Mouse (Mus musculus) yolk sac, embryonic 10.5 days (tissue): ENCODE results near the gene E130114P18Rik.

Source experiments
- DNase-seq: peaks from one replicate; pipeline ENCODE4 v3.0.0-alpha.2; 2017; ENCODE audit warnings: low spot score

E130114P18Rik gene

DNA sequence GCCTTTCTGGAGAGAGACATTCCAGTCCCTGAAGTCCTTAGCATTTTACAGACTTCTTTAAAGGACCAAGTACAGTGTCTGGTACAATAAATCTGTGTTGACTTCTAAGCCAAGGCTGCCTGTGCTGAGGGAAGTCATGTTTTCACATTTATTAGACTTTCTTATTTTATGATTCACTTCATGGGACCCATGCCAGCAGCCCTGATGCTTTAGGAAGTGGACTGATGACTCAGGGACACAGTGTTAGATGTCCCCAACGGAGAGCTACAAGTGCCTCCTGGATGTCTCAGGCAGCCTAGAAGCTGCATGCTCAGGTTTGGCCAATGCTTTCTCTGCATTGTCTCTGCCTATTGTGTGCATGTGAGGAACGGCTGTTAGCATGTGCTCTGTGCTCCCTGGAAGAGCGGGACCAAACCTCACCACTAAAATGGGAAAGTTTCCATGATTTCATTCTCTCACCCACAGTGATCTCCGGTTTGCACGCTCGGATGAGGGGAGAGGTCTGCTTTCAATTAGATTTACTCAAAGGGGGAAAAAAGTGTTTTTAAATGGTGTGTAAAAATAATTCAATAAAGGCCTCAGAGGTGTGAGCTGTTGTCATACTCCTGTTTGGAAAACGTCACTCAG lies 82.4 kb downstream of the E130114P18Rik start:
- DNase-seq: no peak

DNA sequence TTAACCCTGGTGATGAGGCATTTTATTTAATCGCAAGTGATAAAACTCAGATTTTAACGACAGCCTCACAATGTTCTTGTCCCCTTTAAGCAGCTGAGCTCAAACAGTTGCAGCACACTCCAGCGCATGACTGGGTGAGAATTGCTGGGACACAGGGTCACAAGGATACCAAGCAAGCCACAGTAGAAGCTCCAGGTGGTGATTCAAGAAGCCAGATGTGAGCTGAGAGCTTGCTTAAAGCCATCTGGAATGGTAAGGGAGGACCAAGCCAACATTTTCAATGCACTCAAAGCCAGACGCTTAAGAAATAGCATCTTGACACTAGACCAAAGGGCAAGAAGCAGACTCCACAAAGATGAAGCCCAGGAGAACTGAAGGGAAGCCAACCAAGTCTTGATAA lies 83.9 kb downstream of the E130114P18Rik start:
- DNase-seq: no peak

DNA sequence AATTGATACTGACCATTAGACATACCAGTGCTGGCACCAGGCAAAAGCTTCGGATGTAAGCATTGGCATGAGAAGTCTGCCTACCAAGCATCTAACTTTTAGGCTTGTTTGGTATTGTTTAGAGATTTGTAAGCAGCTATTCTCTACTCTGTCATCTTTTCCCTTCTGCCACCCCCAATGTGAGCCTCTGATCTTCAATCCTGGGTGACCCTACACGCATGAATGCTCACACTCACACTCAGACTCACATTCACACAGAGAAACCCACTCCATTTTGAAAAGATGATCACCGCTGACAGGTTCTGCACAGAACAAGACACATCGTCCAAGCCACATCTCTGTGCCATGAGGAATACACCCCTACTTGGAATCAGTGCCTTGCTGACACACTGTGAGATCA lies 84.8 kb downstream of the E130114P18Rik start:
- no peak for DNase-seq

DNA sequence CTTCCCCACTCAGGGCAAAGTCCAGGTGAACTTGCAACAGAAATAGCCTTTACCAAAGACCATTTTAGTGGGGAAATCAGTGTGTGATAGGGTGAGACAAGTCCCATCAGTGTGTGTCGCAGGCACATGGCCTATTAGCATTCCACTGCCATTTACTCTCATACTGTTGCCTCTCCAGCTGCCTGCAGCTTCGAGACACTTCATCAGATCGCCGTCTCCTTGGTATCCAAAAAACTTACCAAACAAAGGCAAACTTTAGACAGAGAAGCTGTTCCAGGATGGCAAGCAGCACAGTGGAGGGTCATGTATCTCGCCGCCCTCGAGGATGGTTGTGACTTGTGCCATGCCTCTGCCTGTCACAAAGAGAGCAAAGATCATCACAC lies 87.5 kb downstream of the E130114P18Rik start:
- no peak for DNase-seq

DNA sequence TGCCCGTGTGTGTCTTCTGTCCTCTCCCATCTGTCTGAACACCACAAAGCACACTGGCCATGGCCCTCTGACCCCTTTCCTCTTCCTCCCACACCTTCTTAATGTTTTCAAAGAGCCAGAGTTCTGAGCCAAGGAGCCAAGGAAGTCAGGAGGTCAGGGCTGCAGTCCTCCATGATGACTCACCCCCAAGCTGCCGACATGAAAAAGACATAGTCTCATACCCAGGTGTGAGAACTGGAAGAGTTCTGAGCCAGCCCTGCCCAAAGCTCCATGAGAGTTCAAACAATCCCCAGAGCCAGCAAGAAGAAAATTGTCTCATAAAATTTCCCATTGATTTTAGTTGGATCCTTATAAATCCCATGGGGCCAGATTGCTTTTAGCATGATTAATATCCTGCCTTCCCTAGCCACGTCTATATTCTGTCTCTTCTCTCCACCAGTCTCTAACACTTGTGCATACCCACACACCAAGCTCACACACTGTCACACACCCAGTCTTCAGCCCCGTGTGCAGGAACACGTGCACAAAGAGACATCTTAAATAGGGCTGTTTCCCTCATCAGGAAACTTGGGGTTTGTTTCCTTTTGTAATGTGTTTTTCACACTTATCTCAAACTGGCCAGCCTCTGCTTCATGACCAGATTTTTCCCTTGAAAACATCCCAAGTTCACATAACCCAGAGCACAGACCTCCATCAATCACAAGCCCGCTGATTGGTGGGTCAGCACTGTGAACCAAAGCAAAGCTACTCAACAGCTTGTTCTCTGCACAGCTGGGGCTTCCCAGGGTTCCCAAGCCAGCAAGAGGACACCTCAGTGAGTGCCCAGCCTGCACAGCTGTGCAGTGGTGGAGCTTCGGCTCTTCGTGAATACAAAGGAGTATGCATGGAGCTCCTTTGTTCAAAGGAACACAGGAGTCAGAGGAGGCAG lies 88.2 kb downstream of the E130114P18Rik start:
- peak; percentile 13 for DNase-seq

DNA sequence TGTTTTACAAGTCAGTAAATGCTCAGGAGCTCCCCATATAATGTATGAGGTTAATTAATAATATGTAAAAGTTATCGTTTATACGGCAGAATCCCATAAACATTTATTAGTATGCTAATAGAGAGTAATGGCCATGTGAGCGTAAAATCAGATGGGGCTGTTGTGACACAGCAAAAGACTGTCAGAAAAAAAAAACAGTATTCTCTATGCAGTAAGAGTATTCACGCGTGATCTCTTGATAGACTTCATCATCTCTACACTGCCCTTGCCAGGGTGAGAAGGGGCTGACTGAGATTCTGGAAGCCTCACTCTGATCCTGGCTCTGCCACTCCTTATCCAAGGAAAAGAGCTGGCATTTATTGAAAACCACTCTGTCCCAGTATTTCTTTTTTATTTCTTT lies 91.9 kb downstream of the E130114P18Rik start:
- DNase-seq: no peak

DNA sequence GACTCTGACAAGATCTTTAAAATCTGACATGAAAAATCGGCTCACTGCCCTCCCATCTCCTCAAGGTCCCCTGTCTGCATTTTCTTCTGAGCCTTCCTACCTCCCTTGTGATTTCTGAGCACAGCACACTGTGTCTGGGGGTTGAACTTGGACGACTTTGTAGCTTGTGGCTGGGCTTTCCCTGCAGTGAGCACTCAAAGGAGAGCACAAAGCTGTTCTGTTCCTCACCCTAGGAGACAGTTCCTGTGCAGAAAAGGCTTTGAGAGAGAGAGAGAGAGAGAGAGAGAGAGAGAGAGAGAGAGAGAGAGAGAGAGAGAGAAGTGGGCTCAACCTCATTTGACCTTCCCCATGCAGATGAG lies 101.3 kb downstream of the E130114P18Rik start:
- no peak for DNase-seq

DNA sequence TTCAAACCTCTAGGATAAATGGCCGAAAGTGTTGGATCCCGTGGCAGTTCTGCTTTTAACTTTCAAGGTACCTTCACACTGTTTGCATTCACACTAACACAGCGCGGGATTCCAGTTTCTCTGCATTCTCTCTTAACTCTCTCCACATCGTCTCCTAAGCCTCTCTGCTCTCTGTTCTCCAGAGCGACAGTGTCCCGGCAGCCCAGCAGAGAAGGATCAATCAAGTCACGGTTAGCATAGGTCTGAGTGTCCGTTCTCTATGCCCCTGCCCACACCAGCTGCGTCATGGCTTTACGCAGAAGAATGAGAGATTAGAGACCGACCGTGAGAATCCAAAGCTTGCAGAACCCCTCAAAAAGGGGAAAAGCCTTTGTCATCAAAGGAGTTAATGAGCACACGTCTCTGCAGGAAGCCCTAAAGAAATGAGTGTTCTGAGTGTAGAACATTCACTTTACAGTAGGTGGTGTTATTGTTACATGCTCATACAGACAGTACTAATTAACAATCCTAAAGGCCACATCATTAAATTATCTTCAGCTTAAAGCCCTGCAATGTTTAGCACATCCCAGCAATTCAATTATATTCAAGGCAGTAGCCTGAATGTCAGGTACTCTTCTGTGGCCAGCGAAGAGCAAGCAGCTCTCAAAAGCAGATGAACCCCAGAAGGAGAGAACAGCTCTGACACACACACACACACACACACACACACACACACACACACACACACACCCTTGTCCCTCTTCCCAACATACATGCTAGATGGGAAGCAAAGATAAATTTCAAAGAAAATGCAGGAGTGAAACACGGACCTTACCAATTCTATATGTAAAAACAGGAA lies 101.9 kb downstream of the E130114P18Rik start:
- DNase-seq: no peak

DNA sequence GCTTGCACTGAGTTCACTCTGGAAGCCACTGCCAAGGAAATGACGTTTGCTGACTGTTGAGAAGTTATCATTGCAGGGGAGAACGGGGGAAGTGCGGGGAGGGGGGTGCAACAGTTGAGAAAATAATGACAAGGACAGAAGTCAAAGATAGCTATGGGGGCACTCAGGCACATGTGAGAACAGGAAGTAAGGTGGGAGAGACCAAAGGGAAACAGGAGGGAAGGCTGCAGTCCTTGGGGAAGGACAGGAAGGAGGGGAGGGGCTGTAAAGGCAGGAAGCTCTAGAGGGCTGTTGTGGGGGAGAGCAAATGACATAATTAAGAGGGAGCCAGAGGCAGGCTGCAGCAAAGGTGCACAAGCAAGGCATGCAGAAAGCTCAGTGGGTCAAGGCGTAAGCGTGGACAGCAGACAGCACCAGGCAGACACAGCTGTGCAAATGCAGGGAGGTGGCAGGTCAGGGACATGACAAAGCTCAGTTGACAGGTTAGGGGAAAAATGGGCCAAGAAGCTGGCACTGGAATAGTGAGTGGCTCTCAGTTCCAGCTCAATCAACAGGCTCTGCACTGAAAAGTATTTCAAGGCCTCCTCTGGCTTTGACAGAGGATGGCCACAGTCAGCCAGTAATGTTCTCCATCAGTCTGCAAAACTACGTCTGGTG lies 103.9 kb downstream of the E130114P18Rik start:
- no peak for DNase-seq

DNA sequence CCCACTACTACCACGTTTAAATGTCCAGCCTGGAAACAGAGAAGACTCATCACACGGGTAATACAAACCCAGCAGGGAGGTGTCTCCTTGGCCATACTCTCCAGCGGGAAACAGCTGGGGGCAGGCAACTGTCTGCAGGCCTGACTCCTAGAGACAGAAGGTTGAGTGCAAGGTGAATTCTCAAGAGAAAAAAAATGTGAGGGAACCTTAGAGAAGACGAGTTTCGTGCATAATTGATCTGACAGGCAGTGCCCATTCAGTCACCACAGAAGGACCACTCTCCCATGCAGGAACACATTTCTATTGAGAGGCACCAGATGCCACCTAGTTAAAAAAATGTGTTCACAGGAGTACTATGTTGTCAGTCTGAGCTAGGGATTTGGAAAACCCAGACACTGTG lies 105.4 kb downstream of the E130114P18Rik start:
- no peak for DNase-seq

DNA sequence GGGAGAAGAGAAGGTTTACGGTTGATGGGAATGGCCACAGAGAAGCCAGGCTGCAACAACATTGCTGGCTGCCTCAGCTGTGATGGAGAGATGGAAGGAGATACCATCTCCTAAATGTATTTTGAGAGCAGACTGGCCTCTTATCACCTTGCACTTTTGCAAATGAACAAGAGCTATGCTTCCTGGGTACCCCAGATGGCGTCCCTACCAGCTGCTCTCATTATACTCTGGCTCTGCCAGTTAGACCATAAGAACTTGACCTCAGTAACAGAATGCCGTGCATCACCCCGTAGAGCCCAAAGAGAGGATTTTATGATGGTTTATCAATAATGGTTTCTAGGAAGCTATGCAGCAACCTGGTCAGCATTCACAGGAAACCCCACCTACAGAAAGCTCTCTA lies 106.0 kb downstream of the E130114P18Rik start:
- DNase-seq: no peak

DNA sequence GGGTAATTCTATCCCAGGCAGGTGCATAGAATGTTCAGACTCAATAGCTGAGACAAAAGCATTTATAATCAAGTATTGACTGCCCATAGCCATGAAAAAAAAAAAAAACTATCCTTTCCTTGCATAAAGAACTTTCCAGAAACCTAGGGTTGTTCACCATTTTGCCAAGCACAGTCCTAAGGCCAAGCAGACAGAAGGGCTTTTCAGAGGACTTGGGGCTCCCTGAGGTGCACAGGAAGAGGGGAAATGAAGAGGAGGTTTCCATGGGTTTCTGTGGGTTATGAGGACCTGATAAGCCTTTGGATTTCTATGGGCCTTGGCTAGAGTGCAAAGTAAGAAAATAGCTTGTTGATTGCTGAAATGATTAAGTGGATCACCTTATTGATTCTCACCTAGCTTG lies 107.5 kb downstream of the E130114P18Rik start:
- no peak for DNase-seq

DNA sequence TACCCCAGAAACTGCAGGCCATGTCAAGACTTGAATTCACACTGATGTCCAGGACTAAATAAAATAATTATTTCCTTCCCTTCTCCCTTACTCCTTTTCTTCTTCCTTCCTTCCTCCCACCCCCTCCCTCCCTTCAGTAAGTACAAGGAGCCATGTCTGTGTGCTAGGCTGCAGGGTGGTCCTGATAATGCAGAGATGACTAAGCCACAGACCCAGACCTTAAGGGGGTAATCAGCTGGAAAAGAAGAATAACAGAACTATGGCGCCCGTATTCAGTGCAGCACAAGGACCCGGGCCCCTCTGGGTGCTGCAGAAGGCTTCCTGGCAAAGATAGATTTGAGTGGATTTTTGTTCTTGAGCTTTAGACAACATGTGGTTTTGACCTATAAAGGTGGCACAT lies 108.1 kb downstream of the E130114P18Rik start:
- DNase-seq: no peak

DNA sequence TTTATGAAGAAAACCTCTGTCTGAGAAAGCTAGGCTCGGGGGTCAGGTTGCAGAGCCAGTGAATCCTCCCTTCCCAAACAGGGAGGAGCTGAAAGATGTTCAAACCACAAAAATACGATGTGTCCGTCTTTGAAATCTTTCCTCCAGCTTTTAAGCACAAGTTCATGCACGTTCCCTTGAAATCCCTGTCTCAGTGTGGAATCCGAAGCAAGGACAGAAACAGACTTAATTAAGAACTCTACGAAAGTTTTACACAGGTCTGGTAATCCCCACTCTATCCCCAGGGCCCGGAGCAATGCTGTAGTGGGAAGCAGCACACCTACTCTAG lies 112.5 kb downstream of the E130114P18Rik start:
- DNase-seq: no peak

DNA sequence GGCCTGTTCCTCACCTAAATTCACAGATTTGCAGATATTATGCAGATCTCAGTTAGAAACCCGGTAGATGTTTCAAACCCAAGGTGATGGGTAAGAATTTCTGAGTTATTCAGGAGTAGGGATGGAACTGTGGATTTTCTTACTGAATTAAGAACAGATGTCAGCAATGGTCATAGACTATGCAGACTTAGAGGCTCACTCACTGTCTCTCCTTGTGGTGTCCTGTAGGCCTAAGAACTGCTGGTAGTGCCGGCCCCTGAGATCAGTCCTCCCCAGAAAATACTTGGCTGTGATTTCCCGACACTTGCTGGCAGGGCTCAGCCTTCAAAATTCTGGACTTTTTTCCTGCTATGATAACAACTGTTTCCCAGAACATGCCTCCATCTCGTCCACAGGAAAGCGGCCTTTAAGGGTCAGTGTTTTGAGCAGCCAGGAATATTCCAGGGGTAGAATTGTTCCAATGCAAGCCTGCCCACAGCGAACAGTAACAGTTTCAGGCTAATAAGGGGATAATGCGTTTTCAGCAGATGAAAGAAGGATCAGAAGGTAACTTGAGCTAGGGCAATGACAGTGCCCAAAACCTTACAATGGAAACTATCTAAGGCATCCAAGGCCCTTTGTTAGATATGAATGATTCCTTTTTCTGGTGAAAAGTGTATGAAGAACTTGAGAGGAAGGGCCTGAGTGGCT lies 113.0 kb downstream of the E130114P18Rik start:
- no peak for DNase-seq

DNA sequence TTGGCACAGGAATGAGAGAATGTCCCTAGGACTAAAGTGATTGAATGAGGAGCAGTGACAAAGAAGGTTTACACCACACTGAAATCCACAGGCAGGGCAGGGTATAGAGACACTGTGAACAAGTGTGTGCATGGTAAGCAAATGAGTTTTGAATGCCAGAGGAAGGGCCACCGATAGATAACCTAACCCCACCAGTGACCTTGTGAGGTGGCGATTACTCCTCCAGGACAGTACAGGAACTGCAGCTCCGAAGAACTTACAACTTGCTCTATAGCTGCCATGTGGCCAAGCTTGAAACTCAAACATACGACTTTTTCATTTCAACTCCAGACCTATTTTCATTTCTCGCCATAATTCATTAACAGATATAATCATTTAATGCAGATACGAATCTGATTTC lies 114.0 kb downstream of the E130114P18Rik start:
- DNase-seq: no peak

DNA sequence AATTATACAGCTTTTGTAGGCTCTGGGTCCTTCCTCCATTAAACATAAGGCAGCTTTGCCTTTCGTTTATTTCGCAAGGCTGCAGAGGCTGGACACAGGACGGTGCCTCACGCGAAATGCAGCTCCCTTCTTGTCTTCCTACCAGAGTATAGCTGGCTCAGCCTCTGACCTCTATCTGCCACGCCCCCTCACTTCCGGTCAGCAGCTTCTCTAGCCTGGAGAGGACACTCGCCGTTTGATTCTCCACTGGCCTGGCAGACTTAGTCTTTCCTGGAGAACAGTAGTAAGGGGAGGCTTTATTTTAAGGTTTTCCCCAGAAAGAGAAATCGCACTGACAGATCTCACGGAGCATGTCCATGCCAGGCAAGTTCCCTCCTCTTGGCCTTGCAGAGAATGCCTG lies 115.0 kb downstream of the E130114P18Rik start:
- DNase-seq: peak; percentile 36

DNA sequence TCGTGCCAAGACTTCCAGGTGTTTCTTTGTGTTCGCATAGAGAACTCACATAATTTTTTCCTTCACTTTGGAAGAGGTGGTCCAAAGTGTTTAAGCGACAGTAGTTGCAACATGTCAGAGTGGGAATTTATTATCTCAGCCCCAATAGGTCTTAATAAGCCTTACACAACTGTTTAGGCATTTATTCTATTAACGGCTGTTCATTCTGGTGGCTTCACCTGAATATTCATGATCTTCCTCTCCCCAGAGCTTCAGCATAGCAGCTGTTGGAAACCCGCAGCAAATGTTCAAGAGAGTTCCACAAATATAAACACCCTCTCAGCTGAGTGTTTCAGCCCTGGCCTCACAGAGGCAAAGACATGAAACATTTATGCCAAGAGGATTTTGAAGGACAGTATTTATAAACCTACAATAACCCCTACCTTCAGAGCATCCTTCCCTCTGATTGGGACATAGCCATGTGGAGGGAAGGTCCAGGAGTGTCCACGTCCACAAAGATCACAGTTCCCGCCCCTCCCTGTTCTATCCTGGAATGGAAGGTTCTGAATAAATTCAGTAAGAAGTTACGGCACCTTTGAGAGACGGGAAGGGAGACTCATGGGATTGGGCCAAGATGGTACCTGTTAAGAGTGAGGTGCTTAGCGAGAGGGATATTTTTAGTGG lies 116.1 kb downstream of the E130114P18Rik start:
- no peak for DNase-seq

DNA sequence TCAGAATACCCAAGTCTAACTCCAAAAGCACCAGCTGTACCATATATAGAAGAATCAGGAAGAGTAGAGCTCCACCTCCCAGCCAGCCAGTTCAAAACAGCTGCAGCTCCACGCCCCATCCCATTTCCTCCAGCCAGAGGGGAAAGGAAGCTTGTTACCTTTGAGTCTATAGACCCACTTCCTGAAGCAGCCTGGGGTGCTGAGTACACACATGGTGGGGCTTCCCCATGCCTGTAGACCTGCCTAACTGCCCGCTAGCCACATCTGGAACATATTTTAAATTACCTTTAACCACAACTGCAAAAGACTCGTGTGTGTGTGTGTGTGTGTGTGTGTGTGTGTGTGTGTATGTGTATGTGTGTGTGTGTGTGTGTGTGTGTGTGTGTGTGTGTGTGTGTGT lies 120.3 kb downstream of the E130114P18Rik start:
- DNase-seq: no peak

DNA sequence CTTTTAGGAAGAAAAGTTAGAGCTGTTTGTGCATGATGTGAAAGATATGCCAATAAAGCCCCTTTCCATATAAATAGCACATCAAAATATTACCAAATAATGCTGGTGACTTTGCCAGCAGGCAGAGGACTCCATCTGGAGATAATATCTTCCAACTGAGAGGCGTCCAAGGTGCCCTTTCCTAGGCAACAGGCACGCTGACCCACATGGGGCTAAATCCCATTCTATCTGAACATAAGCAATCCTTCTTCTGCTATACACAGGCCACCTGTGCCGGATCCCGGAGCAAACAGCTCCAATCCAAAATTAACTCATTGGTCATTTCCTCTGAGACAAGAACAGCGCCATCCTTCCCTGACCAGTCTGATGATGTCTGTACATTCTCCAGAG lies 128.3 kb downstream of the E130114P18Rik start:
- no peak for DNase-seq
